Mouse (Mus musculus): ENCODE data around the gene Gm4881. TPM values are rescaled to one million over a fixed set of nuclear protein-coding genes. Genes with fewer than 3 reads are reported as not detected.

Gm4881 gene
- polyA plus RNA-seq, 1 experiment from 2014 or later: not detected

GRCm38 (mm10) chr7:24891241-24892124 lies 52.8 kb downstream of the Gm4881 start:
- no peak overlapping the region for H3K4me2 ChIP-seq (replicated peaks)
- WGBS: 66% methylated on average over 3 of the region's 3 CpGs
- no peak overlapping the region for H3K27ac ChIP-seq
- H3K27me3 ChIP-seq: no peaks in the 10 kb centered on the region
- peaks cover 46% of the 10 kb centered on the region for H3K36me3 ChIP-seq
- no peak for ATAC-seq (ENCODE audit: insufficient number of reproducible peaks, insufficient read depth, low FRiP score, low TSS enrichment)
- no peak overlapping the region for H3K4me3 ChIP-seq
- no peak overlapping the region; the same call in 1 of the 2 replicates for H3K9ac ChIP-seq
- H3K4me1 ChIP-seq: peaks cover 8% of the 10 kb centered on the region
- no peaks in the 10 kb centered on the region for H3K9me3 ChIP-seq

- H3K27me3 ChIP-seq: no peaks in the 10 kb centered on the region
- 29% methylated on average over 10 of the region's 10 CpGs for WGBS
- 0 out of 2 replicates have a peak overlapping the region, but pooled peaks have one; percentile 1 for H3K4me3 ChIP-seq
- H3K4me2 ChIP-seq (replicated peaks): no peak overlapping the region
- peaks cover 55% of the 10 kb centered on the region for H3K36me3 ChIP-seq
- no peak overlapping the region for H3K27ac ChIP-seq
- H3K4me1 ChIP-seq: peaks cover 17% of the 10 kb centered on the region
- H3K9ac ChIP-seq: no peak overlapping the region
- H3K9me3 ChIP-seq: no peaks in the 10 kb centered on the region
- ATAC-seq (ENCODE audit: insufficient number of reproducible peaks, insufficient read depth, low FRiP score, low TSS enrichment): no peak; the same call in 1 of the 2 replicates
These were observed 53.7 kb downstream of the Gm4881 start for GRCm38 (mm10) chr7:24890281-24891216.

- Histone ChIP-seq H3K27ac (no peak overlapping the region), H3K4me1 (peaks cover 18% of the 10 kb centered on the region), H3K4me2 (replicated peaks) (no peak overlapping the region), H3K4me3 (no peak overlapping the region), H3K9ac (no peak overlapping the region), H3K27me3 (no peaks in the 10 kb centered on the region), H3K9me3 (no peaks in the 10 kb centered on the region), H3K36me3 (peaks cover 57% of the 10 kb centered on the region)
- no peak for ATAC-seq (ENCODE audit: insufficient number of reproducible peaks, insufficient read depth, low FRiP score, low TSS enrichment)
- WGBS: 81% methylated on average over 6 of the region's 6 CpGs
These were observed 54.7 kb downstream of the Gm4881 start for GRCm38 (mm10) chr7:24889431-24890220.

- ATAC-seq (ENCODE audit: insufficient number of reproducible peaks, insufficient read depth, low FRiP score, low TSS enrichment): no peak
- 74% methylated on average over 4 of the region's 4 CpGs for WGBS
- Histone ChIP-seq H3K4me2 (replicated peaks) (peak overlapping the region; percentile 84; the same call in 1 of the 2 replicates), H3K27ac (0 out of 2 replicates have a peak overlapping the region, but pooled peaks have one; percentile 17), H3K9me3 (no peaks in the 10 kb centered on the region), H3K27me3 (no peaks in the 10 kb centered on the region), H3K36me3 (peaks cover 57% of the 10 kb centered on the region), H3K4me1 (peaks cover 18% of the 10 kb centered on the region), H3K4me3 (0 out of 2 replicates have a peak overlapping the region, but pooled peaks have one; percentile 87), H3K9ac (peak overlapping the region; percentile 98; the same call in 1 of the 2 replicates)
These were observed 57.2 kb downstream of the Gm4881 start for GRCm38 (mm10) chr7:24887096-24887495.

GRCm38 (mm10) chr7:24886308-24886633 lies 58.0 kb downstream of the Gm4881 start:
- Histone ChIP-seq H3K9me3 (no peaks in the 10 kb centered on the region), H3K27ac (0 out of 2 replicates have a peak overlapping the region, but pooled peaks have one; percentile 17), H3K4me2 (replicated peaks) (peak overlapping the region; percentile 84), H3K4me3 (peak overlapping the region; percentile 87), H3K36me3 (peaks cover 55% of the 10 kb centered on the region), H3K27me3 (no peaks in the 10 kb centered on the region), H3K9ac (peak overlapping the region; percentile 98), H3K4me1 (peaks cover 18% of the 10 kb centered on the region)
- no peak for ATAC-seq (ENCODE audit: insufficient number of reproducible peaks, insufficient read depth, low FRiP score, low TSS enrichment)
- 67% methylated on average over 4 of the region's 4 CpGs for WGBS

- peaks cover 50% of the 10 kb centered on the region for H3K36me3 ChIP-seq
- H3K27ac ChIP-seq: 0 out of 2 replicates have a peak overlapping the region, but pooled peaks have one; percentile 17
- H3K27me3 ChIP-seq: no peaks in the 10 kb centered on the region
- WGBS: 41% methylated on average over 12 of the region's 12 CpGs
- H3K4me3 ChIP-seq: peak overlapping the region; percentile 87
- H3K4me1 ChIP-seq: peaks cover 18% of the 10 kb centered on the region
- H3K9ac ChIP-seq: peak overlapping the region; percentile 98
- H3K4me2 ChIP-seq (replicated peaks): peak overlapping the region; percentile 84
- no peak for ATAC-seq (ENCODE audit: insufficient number of reproducible peaks, insufficient read depth, low FRiP score, low TSS enrichment)
- no peaks in the 10 kb centered on the region for H3K9me3 ChIP-seq
These were observed 58.6 kb downstream of the Gm4881 start for GRCm38 (mm10) chr7:24885468-24886307.

GRCm38 (mm10) chr7:24884693-24885291 lies 59.5 kb downstream of the Gm4881 start:
- no peaks in the 10 kb centered on the region for H3K27me3 ChIP-seq
- peaks cover 45% of the 10 kb centered on the region for H3K36me3 ChIP-seq
- peak overlapping the region; percentile 87 for H3K4me3 ChIP-seq
- peak overlapping the region; percentile 84 for H3K4me2 ChIP-seq (replicated peaks)
- H3K9me3 ChIP-seq: no peaks in the 10 kb centered on the region
- 0% methylated on average over 47 of the region's 47 CpGs for WGBS
- H3K4me1 ChIP-seq: peaks cover 18% of the 10 kb centered on the region
- ATAC-seq (ENCODE audit: insufficient number of reproducible peaks, insufficient read depth, low FRiP score, low TSS enrichment): no peak; the same call in 1 of the 2 replicates
- peak overlapping the region; percentile 82 for H3K27ac ChIP-seq
- peak overlapping the region; percentile 98 for H3K9ac ChIP-seq

GRCm38 (mm10) chr7:24883896-24884692 lies 60.2 kb downstream of the Gm4881 start, which contains the start of gene Rps19:
Rps19 (plus strand) TSS chr7:24884371.
- Histone ChIP-seq H3K27ac (peak within 1 kb of the TSS; percentile 82), H3K36me3 (peaks cover 38% of the 10 kb centered on the region), H3K4me3 (peak within 1 kb of the TSS; percentile 87), H3K27me3 (no peaks in the 10 kb centered on the region), H3K9ac (peak within 1 kb of the TSS; percentile 98), H3K4me2 (replicated peaks) (peak within 1 kb of the TSS; percentile 84), H3K9me3 (no peaks in the 10 kb centered on the region), H3K4me1 (peaks cover 18% of the 10 kb centered on the region)
- peak; percentile 91 for ATAC-seq (ENCODE audit: insufficient number of reproducible peaks, insufficient read depth, low FRiP score, low TSS enrichment)
- under 1% methylated on average over 57 of the region's 57 CpGs for WGBS

- Histone ChIP-seq H3K36me3 (peaks cover 23% of the 10 kb centered on the region), H3K4me1 (peaks cover 24% of the 10 kb centered on the region), H3K9ac (no peak overlapping the region), H3K27me3 (no peaks in the 10 kb centered on the region), H3K4me2 (replicated peaks) (no peak overlapping the region), H3K4me3 (no peak overlapping the region), H3K27ac (no peak overlapping the region), H3K9me3 (no peaks in the 10 kb centered on the region)
- WGBS: 90% methylated on average over 9 of the region's 9 CpGs
- ATAC-seq (ENCODE audit: insufficient number of reproducible peaks, insufficient read depth, low FRiP score, low TSS enrichment): no peak
These were observed 61.7 kb downstream of the Gm4881 start for GRCm38 (mm10) chr7:24882416-24883199.
